Mouse (Mus musculus): ENCODE measurements at regions not wholly inside any gene's neighbourhood (a gene's known extent, or its start where the extent isn't known, plus 50 kb on each side); places are given as distances from the start of the nearest gene placed in this dataset.

DNA sequence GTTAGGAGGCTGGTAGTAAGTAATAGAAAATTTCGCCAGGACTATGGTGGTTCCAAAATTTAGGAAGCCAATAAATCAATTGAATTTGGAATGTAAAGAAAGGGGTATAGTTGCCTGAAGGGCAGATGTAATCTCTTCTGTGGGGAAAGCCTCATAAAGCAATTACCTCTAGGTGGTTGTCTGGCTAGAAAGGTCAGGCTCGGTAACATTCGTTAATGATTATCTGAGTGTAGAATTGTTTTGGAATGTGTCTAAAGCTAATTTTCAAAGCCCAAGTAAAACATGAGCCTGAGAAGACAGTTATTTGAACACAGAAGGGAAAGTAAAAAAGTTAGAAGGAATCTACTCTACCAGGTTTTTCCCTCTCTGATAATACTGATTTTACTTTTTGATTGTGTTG lies 121.4 kb upstream of the Kitl start:
- TF ChIP-seq CTCF (IDR thresholded peaks at IDR 0.05; ENCODE audit: control insufficient read depth, insufficient read depth, low read length) (no peak), POLR2A (IDR thresholded peaks at IDR 0.05; ENCODE audit: borderline replicate concordance, control insufficient read depth, low read depth, low read length) (no peak)
